Mouse (Mus musculus) olfactory bulb, adult 2 months (tissue): ENCODE data around the gene Meis2. TPM values are rescaled to one million over a fixed set of nuclear protein-coding genes. Genes with fewer than 3 reads are reported as not detected.
A peak's percentile ranks its signal among the peaks of the same experiment; 100 is the strongest.

Experiments used
- H3K27ac ChIP-seq: fragments of 200-500 bp; 2 replicates; pipeline ENCODE4 v1.5.1; 2012; ENCODE audit warnings: low read depth, low read length; ENCODE audit not compliant: insufficient read depth
- H3K4me1 ChIP-seq: fragments of 200-500 bp; 2 replicates; pipeline ENCODE4 v1.6.1; 2012; ENCODE audit warnings: low read length; ENCODE audit not compliant: control insufficient read depth, insufficient read depth
- H3K4me3 ChIP-seq: fragments of 200-500 bp; 2 replicates; pipeline ENCODE4 v1.5.1; 2012; ENCODE audit warnings: mild to moderate bottlenecking, low read depth, low read length, moderate library complexity; ENCODE audit not compliant: insufficient read depth
- CTCF ChIP-seq: fragments of 200-500 bp; IDR thresholded peaks from 2 replicates; pipeline ENCODE4 v1.5.1; 2012; ENCODE audit warnings: low read depth, mild to moderate bottlenecking, low read length, moderate library complexity; ENCODE audit not compliant: insufficient read depth
- POLR2A ChIP-seq: fragments of 200-500 bp; IDR thresholded peaks from 2 replicates; pipeline ENCODE4 v1.6.1; 2012; ENCODE audit warnings: mild to moderate bottlenecking, low read depth, low read length, moderate library complexity; ENCODE audit not compliant: insufficient read depth
- WGBS: fragments of 180-500 bp; shearing (Covaris S2); methylation state at CpG from one replicate; pipeline ENCODE4 v1.1.7; 2018; 5-methylcytosine and 5-hydroxymethylcytosine counted together
- polyA plus RNA-seq: library from polyadenylated mRNA; stranded (reverse); fragments of >200 nt; gene quantifications from 2 replicates; pipeline ENCODE4 v1.2.4, GENCODE M21; 2012; ENCODE audit warnings: low replicate concordance; ENCODE audit not compliant: missing spikeins, insufficient read depth, insufficient read length

Gene Meis2
- polyA plus RNA-seq, 1 experiment: 356 TPM

DNA sequence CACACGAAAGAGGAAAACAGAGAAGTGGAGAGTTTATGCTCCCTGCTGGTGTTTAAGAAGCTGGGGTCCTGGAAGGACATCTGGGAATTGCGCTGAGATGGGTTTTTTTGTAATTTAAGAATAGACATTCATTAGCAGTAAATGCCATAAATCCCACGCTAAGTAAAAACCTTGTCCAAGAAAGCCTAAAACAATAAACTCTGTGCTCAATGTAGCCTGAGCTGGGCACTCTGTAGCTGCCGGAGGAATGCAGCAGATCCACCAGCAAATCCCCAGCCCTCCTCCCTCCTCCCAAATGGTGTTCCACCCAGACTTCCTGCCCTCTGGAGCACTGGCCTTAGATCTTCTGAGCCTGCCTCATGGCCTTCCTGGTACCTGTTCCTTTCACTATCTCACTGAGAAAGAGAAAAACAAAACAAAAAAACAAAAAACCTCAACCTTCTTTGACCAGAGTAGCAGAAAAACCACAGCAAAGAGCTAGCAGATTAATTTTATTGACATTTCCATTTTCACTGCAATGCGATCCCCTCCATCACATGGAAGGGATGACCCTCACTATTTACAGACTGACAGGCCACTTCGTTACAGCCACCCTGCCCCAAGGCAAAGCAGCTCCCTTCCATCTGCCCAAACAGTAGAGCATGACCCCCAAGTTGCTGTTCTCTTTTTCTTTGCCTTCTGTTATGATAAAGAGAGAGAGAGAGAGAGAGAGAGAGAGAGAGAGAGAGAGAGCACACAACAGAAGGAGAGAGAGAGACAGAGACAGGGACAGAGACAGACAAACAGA lies 64.1 kb downstream of the Meis2 start:
- no peak for TF ChIP-seq POLR2A
- TF ChIP-seq CTCF: no peak
- H3K4me3 ChIP-seq: peak overlapping the region; percentile 12; the same call in 1 of the 2 replicates
- 21% methylated on average over 6 of the region's 6 CpGs for WGBS
- peak overlapping the region; percentile 31; the same call in 1 of the 2 replicates for H3K27ac ChIP-seq
- H3K4me1 ChIP-seq: peaks cover 16% of the 10 kb centered on the region

DNA sequence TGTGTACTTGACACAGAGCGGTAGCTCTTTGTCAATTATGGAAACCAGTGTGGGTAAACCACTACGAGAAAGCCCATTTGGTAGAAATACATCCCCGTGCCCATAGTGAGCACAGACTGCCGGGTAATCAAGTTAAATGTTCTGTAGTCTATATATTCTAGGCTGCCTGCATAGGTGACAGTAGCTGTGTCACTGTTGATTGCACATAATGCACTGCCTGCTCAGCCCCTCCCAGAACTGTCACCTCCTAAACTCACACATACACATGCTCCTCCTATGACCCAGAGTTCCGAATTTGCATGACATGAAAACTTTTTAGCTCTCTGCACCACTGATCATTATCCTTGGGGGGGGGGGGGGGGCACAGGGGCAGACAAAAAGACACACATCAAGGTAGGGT lies 65.1 kb downstream of the Meis2 start:
- no peak for TF ChIP-seq POLR2A
- TF ChIP-seq CTCF: no peak
- 21% methylated on average over 5 of the region's 5 CpGs for WGBS
- H3K27ac ChIP-seq: peak overlapping the region; percentile 25; the same call in 1 of the 2 replicates

DNA sequence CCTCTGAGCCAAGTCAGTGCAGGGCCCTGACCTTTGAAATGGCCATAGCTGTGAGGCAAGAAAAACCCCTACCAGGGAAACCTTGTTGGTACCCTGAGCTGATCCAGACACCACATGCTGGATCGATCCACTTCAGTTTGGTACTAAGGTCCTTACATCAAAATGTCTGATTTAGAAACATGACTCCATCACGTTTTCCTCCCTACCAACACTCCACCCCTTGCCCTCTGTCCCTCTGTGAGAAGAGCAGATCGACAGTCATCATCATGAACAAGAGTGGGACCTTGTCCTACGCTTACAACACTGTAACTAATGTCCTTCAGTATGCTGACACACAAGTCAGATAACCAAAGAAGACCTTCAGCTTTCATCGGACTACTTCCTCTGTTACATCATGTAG lies 66.8 kb downstream of the Meis2 start:
- H3K27ac ChIP-seq: peak overlapping the region; percentile 20; the same call in 1 of the 2 replicates
- WGBS: 46% methylated on average over 5 of the region's 5 CpGs
- no peak for TF ChIP-seq POLR2A
- no peak for TF ChIP-seq CTCF
- no peak overlapping the region for H3K4me3 ChIP-seq
- peaks cover 18% of the 10 kb centered on the region for H3K4me1 ChIP-seq

More for the DNA sequence above, 65.1 kb downstream of the Meis2 start:
- H3K4me3 ChIP-seq: no peak overlapping the region
- peaks cover 16% of the 10 kb centered on the region for H3K4me1 ChIP-seq

DNA sequence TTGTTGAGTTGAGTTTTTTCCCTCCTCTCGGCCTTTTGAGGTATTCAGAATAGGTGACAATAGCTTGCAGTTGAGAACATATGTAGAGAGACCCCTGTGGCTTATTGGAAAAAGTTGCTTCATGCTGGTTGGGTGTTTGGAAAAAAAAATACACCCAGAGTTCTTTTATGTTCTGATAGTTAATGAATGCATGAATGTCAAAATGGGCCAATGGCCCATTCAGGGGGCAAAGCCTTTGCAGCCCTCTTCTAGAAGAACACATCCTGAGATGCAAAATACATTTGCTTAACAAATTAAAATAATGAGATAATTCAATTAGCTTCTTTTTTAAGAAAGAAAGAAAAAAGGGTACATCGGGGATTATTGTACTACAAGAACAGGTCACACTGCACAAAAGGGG lies 69.2 kb downstream of the Meis2 start:
- peaks cover 9% of the 10 kb centered on the region for H3K4me1 ChIP-seq
- no peak overlapping the region for H3K27ac ChIP-seq
- TF ChIP-seq CTCF (no peak), POLR2A (no peak)
- H3K4me3 ChIP-seq: no peak overlapping the region
- 18% methylated on average over 2 of the region's 2 CpGs for WGBS

DNA sequence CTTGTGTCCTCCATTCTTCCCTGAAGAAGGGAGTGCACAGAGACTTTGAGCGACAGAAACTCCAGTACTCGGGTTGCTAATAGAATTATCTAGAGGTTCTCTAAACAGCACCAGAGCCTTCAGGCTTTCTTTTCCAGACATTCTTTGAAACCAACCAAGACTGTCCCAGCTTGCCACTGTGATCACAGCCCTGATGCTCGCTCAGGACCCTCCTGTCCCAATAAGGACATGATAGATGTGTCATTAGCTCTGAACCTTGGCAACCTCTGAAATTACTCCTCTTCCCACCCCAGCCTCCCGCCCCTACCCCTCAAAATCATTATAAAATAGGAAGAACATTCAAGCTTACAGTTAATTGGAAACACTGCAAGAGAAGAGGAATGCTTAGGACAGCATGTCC lies 71.8 kb downstream of the Meis2 start:
- WGBS: 36% methylated on average over 4 of the region's 4 CpGs
- TF ChIP-seq POLR2A (no peak), CTCF (no peak)

DNA sequence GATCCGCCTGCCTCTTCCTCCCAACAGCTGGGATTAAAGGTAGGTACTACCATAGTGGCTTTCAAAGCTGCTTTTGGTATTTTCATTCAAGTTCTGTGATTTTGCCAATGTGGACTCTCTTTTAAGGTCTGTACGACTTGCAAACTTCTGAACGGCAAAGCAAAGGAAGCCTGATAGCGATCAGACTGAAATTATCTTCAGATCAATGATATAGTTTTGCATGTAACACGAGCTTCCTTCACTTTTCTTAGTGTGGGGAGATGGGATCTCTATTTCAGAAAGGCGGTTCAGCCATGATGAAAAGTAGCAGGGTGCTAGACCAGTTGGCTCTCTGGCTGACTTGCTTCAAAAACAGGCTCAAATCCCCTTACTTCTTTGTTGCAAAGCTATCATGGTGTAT lies 76.4 kb downstream of the Meis2 start:
- Histone ChIP-seq H3K4me1 (peaks cover 9% of the 10 kb centered on the region), H3K4me3 (no peak overlapping the region), H3K27ac (no peak overlapping the region)
- 89% methylated on average over 6 of the region's 6 CpGs for WGBS
- no peak for TF ChIP-seq POLR2A
- TF ChIP-seq CTCF: no peak

More for the DNA sequence above, 71.8 kb downstream of the Meis2 start:
- no peak overlapping the region for H3K4me3 ChIP-seq
- H3K4me1 ChIP-seq: peaks cover 6% of the 10 kb centered on the region
- H3K27ac ChIP-seq: no peak overlapping the region; the same call in 1 of the 2 replicates

DNA sequence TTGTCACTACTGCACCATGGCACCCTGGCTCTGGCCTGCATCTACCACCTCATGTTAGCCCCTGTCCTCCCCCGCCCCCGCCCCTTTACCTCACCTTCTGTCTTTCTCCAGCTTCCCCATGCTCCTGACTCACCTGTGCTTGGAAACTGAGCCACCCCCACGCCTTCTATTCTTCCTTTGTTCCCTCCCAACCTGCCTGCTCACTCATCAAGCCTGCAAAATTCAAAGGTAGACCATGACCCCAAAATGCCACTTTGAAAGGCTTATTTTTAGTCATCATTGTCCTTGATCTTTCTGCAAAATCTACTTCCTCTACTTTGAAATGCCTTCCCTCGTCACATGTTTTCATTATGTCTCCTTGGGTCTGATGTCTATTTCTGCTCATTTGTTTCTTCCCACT lies 77.2 kb downstream of the Meis2 start:
- TF ChIP-seq CTCF (no peak), POLR2A (no peak)
- Histone ChIP-seq H3K27ac (no peak overlapping the region), H3K4me3 (no peak overlapping the region), H3K4me1 (peaks cover 10% of the 10 kb centered on the region)
- 77% methylated on average over 4 of the region's 4 CpGs for WGBS

DNA sequence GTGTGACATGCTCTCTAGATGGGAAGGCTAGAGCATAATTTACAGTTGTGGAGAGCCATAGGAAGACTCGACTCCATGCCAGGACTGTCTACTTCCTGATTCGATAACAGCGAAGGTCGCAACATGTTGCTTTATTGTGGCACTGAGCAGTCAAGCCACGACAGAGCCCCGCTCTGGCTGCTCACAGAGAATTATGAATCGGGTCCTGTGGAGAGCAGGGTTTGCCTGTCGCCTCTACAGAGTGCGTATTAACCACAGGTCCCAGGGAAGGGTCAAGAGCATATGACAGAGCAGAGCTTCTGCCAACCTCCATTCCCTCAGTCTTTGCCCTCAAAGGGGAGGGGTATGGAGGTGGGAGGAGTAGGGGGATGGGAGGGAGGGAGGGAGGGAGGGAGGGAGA lies 80.7 kb downstream of the Meis2 start:
- WGBS: 28% methylated on average over 9 of the region's 9 CpGs
- TF ChIP-seq POLR2A (no peak), CTCF (no peak)

DNA sequence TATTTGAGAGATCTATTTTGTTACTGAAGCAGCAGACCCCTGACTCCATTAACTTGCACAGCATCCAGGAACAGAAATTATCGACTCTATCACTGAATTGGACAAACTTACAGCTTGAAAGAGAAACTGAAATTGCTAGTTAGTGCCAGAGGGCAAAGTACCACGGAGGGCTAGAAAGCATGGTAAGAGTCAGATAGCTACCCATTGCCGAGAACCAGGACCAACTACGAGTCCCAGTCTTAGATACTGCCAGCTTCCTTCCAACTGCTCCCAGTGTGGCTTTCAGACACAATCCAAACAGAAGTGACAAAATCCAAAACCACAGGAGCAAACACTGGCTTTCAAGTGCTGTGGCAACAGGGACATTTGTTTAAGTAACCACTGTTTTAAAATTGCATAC lies 81.2 kb downstream of the Meis2 start:
- peaks cover 13% of the 10 kb centered on the region for H3K4me1 ChIP-seq
- TF ChIP-seq CTCF: no peak
- TF ChIP-seq POLR2A: no peak
- H3K4me3 ChIP-seq: no peak overlapping the region
- no peak overlapping the region for H3K27ac ChIP-seq
- WGBS: 32% methylated on average over 4 of the region's 4 CpGs

More for the DNA sequence above, 80.7 kb downstream of the Meis2 start:
- Histone ChIP-seq H3K27ac (peak overlapping the region; percentile 48), H3K4me1 (peaks cover 12% of the 10 kb centered on the region), H3K4me3 (no peak overlapping the region)

DNA sequence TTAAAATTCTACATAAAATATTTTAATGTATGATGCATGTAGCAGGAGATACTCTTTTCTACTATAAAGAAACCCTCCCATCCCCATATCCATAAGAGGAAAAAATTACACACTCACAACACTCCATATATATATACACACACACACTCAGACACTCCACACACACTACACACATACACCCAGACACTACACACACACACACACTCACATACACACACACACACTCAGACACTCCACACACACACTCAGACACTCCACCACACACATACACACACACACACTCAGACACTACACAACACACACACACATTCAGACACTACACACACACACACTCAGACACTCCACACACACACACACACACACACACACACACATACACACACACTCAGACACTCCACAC lies 85.1 kb downstream of the Meis2 start:
- Histone ChIP-seq H3K27ac (peak overlapping the region; percentile 49), H3K4me3 (no peak overlapping the region), H3K4me1 (peaks cover 15% of the 10 kb centered on the region)
- TF ChIP-seq CTCF (no peak), POLR2A (no peak)
